Mouse (Mus musculus): ENCODE measurements at regions not wholly inside any gene's neighbourhood (a gene's known extent, or its start where the extent isn't known, plus 50 kb on each side); places are given as distances from the start of the nearest gene placed in this dataset.
A peak's percentile ranks its signal among the peaks of the same experiment; 100 is the strongest.

- H3K4me3 ChIP-seq (ENCODE audit: low read depth, low read length) = no peak overlapping the region
- peaks cover 17% of the 10 kb centered on the region for H3K4me1 ChIP-seq (replicated peaks; ENCODE audit: control insufficient read depth, insufficient read depth, low read length)
- H3K9ac ChIP-seq (ENCODE audit: low read depth, low read length) = no peak overlapping the region
- 21% methylated on average over 6 of the region's 6 CpGs for WGBS
- no peaks in the 10 kb centered on the region for H3K27me3 ChIP-seq (ENCODE audit: control insufficient read depth, insufficient read depth, low read length)
- H3K27ac ChIP-seq (ENCODE audit: low read depth, low read length) = no peak overlapping the region
- H3K36me3 ChIP-seq (ENCODE audit: control insufficient read depth, insufficient read depth, low read length) = no peaks in the 10 kb centered on the region
- ATAC-seq (ENCODE audit: low FRiP score) = no peak
- DNase-seq (ENCODE audit: low spot score) = peak; percentile 59
- H3K9me3 ChIP-seq (ENCODE audit: control insufficient read depth, low read length) = no peaks in the 10 kb centered on the region
- H3K4me2 ChIP-seq (replicated peaks; ENCODE audit: low read depth, low read length) = no peak overlapping the region
Measured at GRCm38 (mm10) chr9:120672452-120672851, 101.2 kb downstream of the Rpl14 start.

GRCm38 (mm10) chr9:120674855-120675254 is 103.6 kb downstream of the Rpl14 start:
- under 1% methylated on average over 11 of the region's 11 CpGs for WGBS
- no peak overlapping the region for H3K4me3 ChIP-seq (ENCODE audit: low read depth, low read length)
- no peaks in the 10 kb centered on the region for H3K27me3 ChIP-seq (ENCODE audit: control insufficient read depth, insufficient read depth, low read length)
- no peak overlapping the region for H3K9ac ChIP-seq (ENCODE audit: low read depth, low read length)
- no peak overlapping the region for H3K27ac ChIP-seq (ENCODE audit: low read depth, low read length)
- H3K4me1 ChIP-seq (replicated peaks; ENCODE audit: control insufficient read depth, insufficient read depth, low read length) = peaks cover 22% of the 10 kb centered on the region
- H3K36me3 ChIP-seq (ENCODE audit: control insufficient read depth, insufficient read depth, low read length) = no peaks in the 10 kb centered on the region
- DNase-seq (ENCODE audit: low spot score) = peak; percentile 38
- ATAC-seq (ENCODE audit: low FRiP score) = no peak
- peak overlapping the region; percentile 54; the same call in 1 of the 2 replicates for H3K4me2 ChIP-seq (replicated peaks; ENCODE audit: low read depth, low read length)
- H3K9me3 ChIP-seq (ENCODE audit: control insufficient read depth, low read length) = no peaks in the 10 kb centered on the region

- peak overlapping the region; percentile 27; the same call in 1 of the 2 replicates for H3K27ac ChIP-seq (ENCODE audit: low read depth, low read length)
- 1% methylated on average over 18 of the region's 18 CpGs for WGBS
- no peaks in the 10 kb centered on the region for H3K27me3 ChIP-seq (ENCODE audit: control insufficient read depth, insufficient read depth, low read length)
- H3K4me3 ChIP-seq (ENCODE audit: low read depth, low read length) = peak overlapping the region; percentile 25
- H3K36me3 ChIP-seq (ENCODE audit: control insufficient read depth, insufficient read depth, low read length) = no peaks in the 10 kb centered on the region
- H3K4me2 ChIP-seq (replicated peaks; ENCODE audit: low read depth, low read length) = peak overlapping the region; percentile 54
- no peaks in the 10 kb centered on the region for H3K9me3 ChIP-seq (ENCODE audit: control insufficient read depth, low read length)
- 0 out of 2 replicates have a peak, but pooled peaks have one; percentile 36 for ATAC-seq (ENCODE audit: low FRiP score)
- H3K4me1 ChIP-seq (replicated peaks; ENCODE audit: control insufficient read depth, insufficient read depth, low read length) = peaks cover 22% of the 10 kb centered on the region
- DNase-seq (ENCODE audit: low spot score) = peak; percentile 52
- peak overlapping the region; percentile 50; the same call in 1 of the 2 replicates for H3K9ac ChIP-seq (ENCODE audit: low read depth, low read length)
Measured at GRCm38 (mm10) chr9:120675371-120676150, 104.3 kb downstream of the Rpl14 start.

- WGBS = 21% methylated on average over 9 of the region's 9 CpGs
- ATAC-seq (ENCODE audit: low FRiP score) (no peak), DNase-seq (ENCODE audit: low spot score) (no peak)
- no peak overlapping the region for H3K27ac ChIP-seq (ENCODE audit: low read depth, low read length)
- H3K9me3 ChIP-seq (ENCODE audit: control insufficient read depth, low read length) = no peaks in the 10 kb centered on the region
- no peaks in the 10 kb centered on the region for H3K36me3 ChIP-seq (ENCODE audit: control insufficient read depth, insufficient read depth, low read length)
- no peak overlapping the region for H3K4me2 ChIP-seq (replicated peaks; ENCODE audit: low read depth, low read length)
- H3K9ac ChIP-seq (ENCODE audit: low read depth, low read length) = no peak overlapping the region
- H3K27me3 ChIP-seq (ENCODE audit: control insufficient read depth, insufficient read depth, low read length) = no peaks in the 10 kb centered on the region
- no peak overlapping the region; the same call in 1 of the 2 replicates for H3K4me3 ChIP-seq (ENCODE audit: low read depth, low read length)
- peaks cover 22% of the 10 kb centered on the region for H3K4me1 ChIP-seq (replicated peaks; ENCODE audit: control insufficient read depth, insufficient read depth, low read length)
Measured at GRCm38 (mm10) chr9:120676301-120676700, 105.1 kb downstream of the Rpl14 start.

- Histone ChIP-seq H3K27me3 (ENCODE audit: control insufficient read depth, insufficient read depth, low read length) (no peaks in the 10 kb centered on the region), H3K4me2 (replicated peaks; ENCODE audit: low read depth, low read length) (no peak overlapping the region), H3K36me3 (ENCODE audit: control insufficient read depth, insufficient read depth, low read length) (no peaks in the 10 kb centered on the region), H3K9ac (ENCODE audit: low read depth, low read length) (no peak overlapping the region), H3K27ac (ENCODE audit: low read depth, low read length) (no peak overlapping the region), H3K4me1 (replicated peaks; ENCODE audit: control insufficient read depth, insufficient read depth, low read length) (peaks cover 22% of the 10 kb centered on the region), H3K4me3 (ENCODE audit: low read depth, low read length) (no peak overlapping the region), H3K9me3 (ENCODE audit: control insufficient read depth, low read length) (no peaks in the 10 kb centered on the region)
- 21% methylated on average over 8 of the region's 8 CpGs for WGBS
- DNase-seq (ENCODE audit: low spot score) (peak; percentile 20), ATAC-seq (ENCODE audit: low FRiP score) (no peak)
Measured at GRCm38 (mm10) chr9:120676771-120677170, 105.5 kb downstream of the Rpl14 start.

- Histone ChIP-seq H3K36me3 (ENCODE audit: control insufficient read depth, insufficient read depth, low read length) (no peaks in the 10 kb centered on the region), H3K9ac (ENCODE audit: low read depth, low read length) (no peak overlapping the region), H3K4me2 (replicated peaks; ENCODE audit: low read depth, low read length) (no peak overlapping the region), H3K4me1 (replicated peaks; ENCODE audit: control insufficient read depth, insufficient read depth, low read length) (peaks cover 22% of the 10 kb centered on the region), H3K27me3 (ENCODE audit: control insufficient read depth, insufficient read depth, low read length) (no peaks in the 10 kb centered on the region), H3K9me3 (ENCODE audit: control insufficient read depth, low read length) (no peaks in the 10 kb centered on the region), H3K4me3 (ENCODE audit: low read depth, low read length) (no peak overlapping the region), H3K27ac (ENCODE audit: low read depth, low read length) (no peak overlapping the region)
- DNase-seq (ENCODE audit: low spot score) = no peak
- WGBS = 74% methylated on average over 5 of the region's 5 CpGs
- no peak; the same call in 1 of the 2 replicates for ATAC-seq (ENCODE audit: low FRiP score)
Measured at GRCm38 (mm10) chr9:120677216-120677615, 106.0 kb downstream of the Rpl14 start.

- ATAC-seq (ENCODE audit: low FRiP score) = no peak
- H3K36me3 ChIP-seq (ENCODE audit: control insufficient read depth, insufficient read depth, low read length) = no peaks in the 10 kb centered on the region
- H3K9ac ChIP-seq (ENCODE audit: low read depth, low read length) = no peak overlapping the region
- H3K4me3 ChIP-seq (ENCODE audit: low read depth, low read length) = no peak overlapping the region
- no peak overlapping the region for H3K27ac ChIP-seq (ENCODE audit: low read depth, low read length)
- H3K9me3 ChIP-seq (ENCODE audit: control insufficient read depth, low read length) = no peaks in the 10 kb centered on the region
- peak; percentile 24 for DNase-seq (ENCODE audit: low spot score)
- 44% methylated on average over 11 of the region's 11 CpGs for WGBS
- no peaks in the 10 kb centered on the region for H3K27me3 ChIP-seq (ENCODE audit: control insufficient read depth, insufficient read depth, low read length)
- H3K4me1 ChIP-seq (replicated peaks; ENCODE audit: control insufficient read depth, insufficient read depth, low read length) = peaks cover 17% of the 10 kb centered on the region
- H3K4me2 ChIP-seq (replicated peaks; ENCODE audit: low read depth, low read length) = no peak overlapping the region
Measured at GRCm38 (mm10) chr9:120679822-120680426, 108.7 kb downstream of the Rpl14 start.

- Histone ChIP-seq H3K27me3 (ENCODE audit: control insufficient read depth, insufficient read depth, low read length) (no peaks in the 10 kb centered on the region), H3K27ac (ENCODE audit: low read depth, low read length) (no peak overlapping the region), H3K4me1 (replicated peaks; ENCODE audit: control insufficient read depth, insufficient read depth, low read length) (peaks cover 9% of the 10 kb centered on the region), H3K36me3 (ENCODE audit: control insufficient read depth, insufficient read depth, low read length) (no peaks in the 10 kb centered on the region), H3K4me2 (replicated peaks; ENCODE audit: low read depth, low read length) (no peak overlapping the region), H3K4me3 (ENCODE audit: low read depth, low read length) (no peak overlapping the region), H3K9ac (ENCODE audit: low read depth, low read length) (no peak overlapping the region), H3K9me3 (ENCODE audit: control insufficient read depth, low read length) (no peaks in the 10 kb centered on the region)
- ATAC-seq (ENCODE audit: low FRiP score) = no peak
- no peak for DNase-seq (ENCODE audit: low spot score)
- WGBS = 49% methylated on average over 7 of the region's 7 CpGs
Measured at GRCm38 (mm10) chr9:120681404-120681803, 110.2 kb downstream of the Rpl14 start.

GRCm38 (mm10) chr9:120685961-120686360 is 114.7 kb downstream of the Rpl14 start:
- no peak overlapping the region for H3K27ac ChIP-seq (ENCODE audit: low read depth, low read length)
- H3K9me3 ChIP-seq (ENCODE audit: control insufficient read depth, low read length) = no peaks in the 10 kb centered on the region
- WGBS = 15% methylated on average over 6 of the region's 7 CpGs
- H3K4me2 ChIP-seq (replicated peaks; ENCODE audit: low read depth, low read length) = no peak overlapping the region
- H3K9ac ChIP-seq (ENCODE audit: low read depth, low read length) = no peak overlapping the region
- ATAC-seq (ENCODE audit: low FRiP score) = no peak
- no peak for DNase-seq (ENCODE audit: low spot score)
- H3K4me3 ChIP-seq (ENCODE audit: low read depth, low read length) = no peak overlapping the region
- no peaks in the 10 kb centered on the region for H3K36me3 ChIP-seq (ENCODE audit: control insufficient read depth, insufficient read depth, low read length)
- H3K27me3 ChIP-seq (ENCODE audit: control insufficient read depth, insufficient read depth, low read length) = no peaks in the 10 kb centered on the region
- peaks cover 3% of the 10 kb centered on the region for H3K4me1 ChIP-seq (replicated peaks; ENCODE audit: control insufficient read depth, insufficient read depth, low read length)
